Mouse (Mus musculus): Measurements from ENCODE around the gene Dlk1. TPM values are rescaled to one million over a fixed set of nuclear protein-coding genes. Genes with fewer than 3 reads are reported as not detected.

Gene Dlk1
- not detected for polyA plus RNA-seq (2014; fragmentation: Illumina TruSeq; extraction: RNeasy Lipid Tissue Mini Kit (QIAGEN cat#74804); ENCODE audit: insufficient read depth, low read depth, low replicate concordance)

GRCm38 (mm10) chr12:109452592-109452991 is at the start of gene Dlk1:
TSS of gene Dlk1 (plus strand) at chr12:109452823.

Other genes with a start within 250 kb of the Dlk1 start
- gene Rtl1, start 147.5 kb downstream of the Dlk1 start, polyA plus RNA-seq (2014; fragmentation: Illumina TruSeq; extraction: RNeasy Lipid Tissue Mini Kit (QIAGEN cat#74804); ENCODE audit: insufficient read depth, low read depth, low replicate concordance) = not detected